Comparison of ENCODE assay signal across 26 mouse cellular contexts in genomic region chr4:67141896-67142295, GRCm38 (mm10).
"Had no signal": no experiment of that assay in that cellular context is flagged by ENCODE, and none has a peak within 500 bp of the region (broad histone marks: within the 10 kb centered on the region; RNA-seq: fewer than 3 reads in every experiment).

No protein-coding gene starts in this region.

- ATAC-seq: forebrain, embryonic 16.5 days; hindbrain, embryonic 16.5 days; inflammation-experienced regulatory T-cells, adult 6 months; intestine, embryonic 15.5 days; intestine, postnatal 0 days; liver, postnatal 0 days had no signal

- H3K27ac ChIP-seq: gastrocnemius, adult 2 months; heart, embryonic 10.5 days; hindbrain, embryonic 10.5 days; hindbrain, embryonic 12.5 days; hindbrain, embryonic 14.5 days; intestine, embryonic 15.5 days; layer of hippocampus, adult 2 months; left cerebral cortex, adult 2 months; limb, embryonic 13.5 days; liver, embryonic 13.5 days; liver, embryonic 15.5 days had no signal

- H3K27me3 ChIP-seq: heart, embryonic 12.5 days; hindbrain, embryonic 12.5 days; intestine, embryonic 15.5 days; limb, embryonic 13.5 days; liver, embryonic 13.5 days; liver, embryonic 15.5 days had no signal

- H3K9me3 ChIP-seq: heart, embryonic 10.5 days; heart, embryonic 12.5 days; hindbrain, embryonic 10.5 days; hindbrain, embryonic 12.5 days; intestine, embryonic 15.5 days; limb, embryonic 13.5 days; liver, embryonic 13.5 days; liver, embryonic 15.5 days had no signal

- H3K4me2 ChIP-seq: heart, embryonic 12.5 days; hindbrain, embryonic 12.5 days; hindbrain, embryonic 14.5 days; intestine, embryonic 15.5 days; limb, embryonic 13.5 days; liver, embryonic 11.5 days; liver, embryonic 13.5 days; liver, embryonic 15.5 days had no signal

- DNase-seq: gastrocnemius, adult 2 months; gastrocnemius, postnatal 10 days; gastrocnemius, postnatal 25 days; heart, adult 18-20 months; heart, postnatal 10 days; heart, postnatal 4 days; kidney, adult 9 months; kidney, postnatal 25 days; liver; liver, embryonic 13.5 days; liver, postnatal 0 days had no signal

- H3K4me3 ChIP-seq: gastrocnemius, adult 2 months; heart, embryonic 10.5 days; heart, embryonic 12.5 days; hindbrain, embryonic 10.5 days; hindbrain, embryonic 12.5 days; intestine, embryonic 15.5 days; layer of hippocampus, adult 2 months; left cerebral cortex, adult 2 months; limb, embryonic 13.5 days; liver, embryonic 13.5 days; liver, embryonic 15.5 days had no signal

- H3K4me1 ChIP-seq: heart, embryonic 10.5 days; heart, embryonic 12.5 days; hindbrain, embryonic 10.5 days; hindbrain, embryonic 12.5 days; intestine, embryonic 15.5 days; limb, embryonic 13.5 days; liver, embryonic 13.5 days; liver, embryonic 15.5 days had no signal

- H3K9ac ChIP-seq: heart, embryonic 12.5 days; hindbrain, embryonic 12.5 days; hindbrain, embryonic 14.5 days; intestine, embryonic 15.5 days; limb, embryonic 13.5 days; liver, embryonic 13.5 days; liver, embryonic 15.5 days; liver, postnatal 0 days had no signal

- H3K36me3 ChIP-seq: heart, embryonic 10.5 days; heart, embryonic 12.5 days; hindbrain, embryonic 10.5 days; hindbrain, embryonic 12.5 days; intestine, embryonic 15.5 days; limb, embryonic 13.5 days; liver, embryonic 13.5 days; liver, embryonic 15.5 days had no signal
